Mouse (Mus musculus) thymus, postnatal 14 days (tissue): ENCODE measurements around the gene Fars2.
"Not testable (repeated sequence)": the region's sequence is repeated elsewhere in the genome, so short reads cannot be mapped to it uniquely, and the experiment has no call there.

Experiments used
- DNase-seq: peaks from one replicate; pipeline ENCODE4 v3.0.0; 2021

Fars2 gene

GRCm38 (mm10) chr13:36145601-36146000, 28.4 kb downstream of the Fars2 start:
- no peak for DNase-seq

- peak; percentile 28 for DNase-seq
Measured at GRCm38 (mm10) chr13:36149175-36149939, 32.1 kb downstream of the Fars2 start.

DNA sequence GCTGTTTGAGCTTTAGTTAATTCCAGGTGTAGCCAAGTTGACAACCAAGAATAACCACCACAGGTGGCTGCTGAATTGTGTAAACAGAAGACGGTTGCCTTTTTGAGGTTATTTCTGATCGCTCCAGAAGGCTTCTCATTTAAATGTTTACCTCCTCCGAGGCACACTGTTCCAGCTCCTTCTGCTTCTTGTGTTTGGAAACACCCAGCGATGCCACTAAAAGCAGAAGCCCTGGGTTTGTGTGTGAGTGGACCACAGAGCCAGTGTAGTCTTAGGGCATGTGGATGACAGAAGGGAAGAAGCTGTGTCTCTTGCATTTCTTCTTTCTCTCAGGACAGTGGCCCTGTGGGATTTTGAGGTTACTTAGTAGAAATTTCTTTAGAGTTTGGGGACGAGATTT, 33.1 kb downstream of the Fars2 start:
- no peak for DNase-seq

GRCm38 (mm10) chr13:36152728-36153498, 35.7 kb downstream of the Fars2 start:
- no peak for DNase-seq

DNA sequence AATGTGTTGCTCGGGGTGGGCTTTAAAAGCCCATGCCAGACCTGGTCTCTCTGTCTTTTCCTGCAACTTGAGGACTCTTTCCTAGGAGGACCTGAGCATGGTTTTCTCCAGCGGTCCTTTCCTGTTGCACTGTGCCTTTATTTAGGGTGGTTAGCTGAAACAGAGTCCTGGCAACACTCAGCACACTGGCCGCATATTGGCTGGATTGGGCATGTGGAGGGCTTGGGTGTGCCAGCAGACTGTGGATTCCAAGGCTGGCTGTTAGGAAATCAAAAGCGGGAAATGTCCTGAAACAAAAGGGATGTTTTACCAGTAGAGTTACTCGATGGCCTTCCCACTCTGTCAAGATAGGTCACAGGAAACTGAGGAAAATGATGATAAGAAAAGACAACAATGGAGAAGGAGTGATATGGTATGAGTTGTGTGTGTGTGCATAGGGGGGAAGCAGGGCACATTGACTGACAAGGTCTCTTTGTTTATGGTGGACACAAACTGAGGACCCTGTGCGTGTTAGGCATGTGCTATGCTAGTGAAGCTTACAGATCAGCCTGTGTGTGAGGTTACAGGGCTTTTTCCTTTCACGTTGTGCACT, 39.2 kb downstream of the Fars2 start:
- DNase-seq, result no peak

DNA sequence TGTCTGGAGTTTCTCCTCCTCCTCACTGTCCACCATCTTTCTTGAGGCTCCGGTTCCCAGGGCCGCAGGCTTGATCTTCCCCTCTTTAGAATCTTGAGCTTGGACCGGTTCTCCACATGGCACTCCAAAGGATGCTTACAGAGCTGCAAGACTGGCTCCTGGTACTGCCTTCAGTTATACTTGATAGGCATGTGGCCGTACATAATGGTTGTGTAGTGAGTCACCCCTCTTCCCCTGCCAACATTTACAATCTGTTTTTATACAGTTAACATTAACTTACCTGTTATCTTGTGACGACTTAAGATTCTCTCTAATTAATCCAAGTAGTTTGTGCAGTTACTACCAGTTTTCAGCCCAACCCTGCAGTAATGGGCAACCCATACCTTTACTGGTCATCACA, 46.2 kb downstream of the Fars2 start:
- no peak for DNase-seq

DNA sequence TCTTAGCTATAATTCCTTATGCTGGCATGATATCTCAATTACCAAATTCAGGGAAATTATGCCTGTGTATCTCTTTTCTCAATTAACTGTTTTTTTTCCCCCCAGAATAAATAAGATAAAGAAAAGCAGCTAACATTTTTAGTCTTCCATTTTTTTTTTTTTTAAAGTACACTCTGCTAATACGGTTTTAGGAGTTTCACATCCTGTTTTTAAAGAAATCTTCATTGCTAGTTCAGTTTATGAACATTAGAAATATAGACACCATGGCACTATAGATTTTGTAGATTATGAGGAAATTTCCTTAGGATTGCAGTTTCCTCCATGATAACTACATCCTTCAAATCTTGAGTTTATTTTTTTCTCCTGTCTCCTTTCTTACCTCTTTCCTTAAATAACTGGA, 46.7 kb downstream of the Fars2 start:
- no peak for DNase-seq

DNA sequence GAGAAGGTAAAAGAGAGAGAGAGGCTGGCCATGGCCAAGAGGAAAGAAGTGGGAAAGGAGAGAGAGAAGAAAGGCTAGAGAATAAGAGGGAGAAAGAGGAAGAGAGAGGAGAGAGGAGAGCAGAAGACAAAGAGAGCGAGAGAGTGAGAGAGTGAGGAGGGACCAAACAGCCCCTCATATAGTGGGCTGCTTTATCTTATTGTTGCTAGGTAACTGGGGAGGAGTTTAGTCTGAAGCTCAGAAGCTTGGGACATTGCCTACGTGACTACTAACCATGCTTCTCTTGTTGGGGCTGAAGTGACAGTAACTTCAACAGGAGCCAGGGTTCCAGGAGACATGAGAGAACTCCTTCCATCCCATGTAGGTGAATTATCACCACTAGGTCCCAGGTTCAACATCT, 55.8 kb downstream of the Fars2 start:
- DNase-seq, result not testable (repeated sequence)

- DNase-seq, result peak; percentile 43
Measured at GRCm38 (mm10) chr13:36174101-36174500, 56.9 kb downstream of the Fars2 start.

DNA sequence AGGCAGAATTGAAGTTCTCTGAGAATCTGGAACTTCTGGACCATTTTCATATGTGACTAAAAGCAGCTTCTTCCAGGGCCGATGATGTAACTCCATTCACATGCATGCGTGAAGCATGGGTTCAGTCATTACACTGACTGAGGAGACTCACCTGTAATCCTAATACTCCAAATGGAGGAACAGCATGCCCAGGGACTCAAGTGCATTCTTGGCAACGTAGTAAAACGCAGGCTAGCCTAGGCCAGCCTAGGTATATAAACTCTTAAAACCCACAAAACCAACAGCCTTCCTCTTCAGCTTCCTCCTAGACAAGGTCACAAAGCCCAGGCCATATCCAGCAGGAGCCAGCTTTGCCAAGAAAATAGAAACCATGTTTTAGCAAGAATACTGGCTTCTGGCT, 57.6 kb downstream of the Fars2 start:
- no peak for DNase-seq

DNA sequence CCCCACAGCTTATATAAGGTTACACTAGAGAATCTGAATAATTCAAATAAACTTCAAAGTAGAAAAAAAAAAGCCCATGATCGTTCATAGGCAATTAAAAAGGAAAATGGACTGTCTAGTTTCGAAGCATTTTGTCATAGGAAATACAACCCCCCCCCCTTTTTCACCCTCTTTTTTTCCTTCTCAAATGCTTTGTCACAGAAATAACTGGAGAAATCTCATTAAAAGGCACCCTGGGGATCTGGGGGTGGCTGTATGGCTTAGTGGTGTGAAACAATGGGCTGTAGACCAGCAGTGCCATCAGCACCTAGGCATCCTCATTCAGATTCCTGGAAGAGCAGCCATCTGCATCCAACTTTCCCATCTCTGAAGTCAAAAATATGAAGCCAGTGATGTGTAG, 64.0 kb downstream of the Fars2 start:
- no peak for DNase-seq

- DNase-seq, result no peak
Measured at GRCm38 (mm10) chr13:36190577-36190976, 73.4 kb downstream of the Fars2 start.

DNA sequence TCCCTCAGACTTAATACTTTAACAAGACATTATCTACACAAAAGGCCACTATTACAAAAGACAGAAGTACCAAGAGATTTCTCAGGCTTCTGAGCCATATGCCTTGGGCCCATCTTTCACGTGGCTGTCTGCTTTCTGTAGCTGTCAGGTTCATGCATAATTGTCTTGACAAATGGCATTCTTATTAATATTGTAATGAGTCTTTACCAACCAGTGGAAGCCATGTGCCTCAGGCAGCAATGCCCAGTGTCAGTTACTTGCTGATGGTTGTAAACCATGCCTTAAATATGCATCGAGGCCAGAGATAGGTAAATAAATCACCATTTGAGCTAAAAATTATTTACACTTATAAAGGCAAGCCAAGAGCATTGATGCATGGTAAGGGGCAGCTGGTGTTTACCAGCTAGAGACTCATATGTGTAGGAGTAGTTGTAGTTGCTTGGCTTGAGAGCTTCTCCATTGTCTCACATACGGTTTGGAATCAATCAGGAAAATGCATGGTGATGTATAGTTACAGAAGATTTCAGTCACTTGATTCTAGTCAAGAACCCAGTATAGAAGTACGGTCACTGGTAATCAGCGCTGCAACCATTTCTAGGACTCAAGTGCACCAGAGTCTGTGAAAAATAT, 76.4 kb downstream of the Fars2 start:
- no peak for DNase-seq

DNA sequence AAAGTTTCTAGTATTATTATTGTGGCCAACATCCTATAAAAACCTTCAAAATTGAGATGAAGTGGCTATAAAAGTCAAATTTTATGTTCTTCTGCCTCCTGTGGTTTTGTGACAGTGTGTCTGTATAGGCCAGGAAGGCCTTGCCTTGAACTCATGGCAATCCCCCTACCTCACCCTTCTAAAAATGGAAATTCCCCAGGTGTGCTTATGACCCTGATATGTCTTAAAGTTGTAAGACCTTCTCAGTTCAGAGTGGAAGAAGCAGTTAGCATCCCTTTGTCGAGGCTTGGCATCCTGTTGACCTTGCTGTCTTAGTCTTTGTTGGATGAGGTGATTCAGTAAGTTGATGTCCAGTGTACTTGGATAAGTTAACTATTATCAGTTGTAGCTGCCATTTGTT, 82.1 kb downstream of the Fars2 start:
- no peak for DNase-seq

- DNase-seq, result no peak
Measured at GRCm38 (mm10) chr13:36200453-36200852, 83.2 kb downstream of the Fars2 start.

GRCm38 (mm10) chr13:36202496-36202895, 85.3 kb downstream of the Fars2 start:
- no peak for DNase-seq

DNA sequence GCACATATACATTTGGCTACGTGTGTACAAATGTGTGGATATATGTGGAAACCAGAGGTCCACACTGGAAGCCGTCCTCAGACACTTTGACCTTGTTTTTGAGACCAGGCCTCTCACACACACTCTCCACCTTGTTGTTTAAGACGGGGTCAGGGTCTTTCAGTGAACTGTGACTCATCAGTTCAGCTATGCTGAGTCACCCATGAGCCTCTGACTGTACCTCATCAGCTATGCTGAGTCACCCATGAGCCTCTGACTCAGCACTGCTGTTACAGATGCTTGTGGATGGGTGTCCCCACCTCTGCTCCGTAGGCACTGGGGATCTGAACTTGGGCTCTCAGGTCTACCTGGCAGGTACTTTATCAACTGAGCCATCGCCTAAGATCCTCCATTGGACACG, 85.8 kb downstream of the Fars2 start:
- DNase-seq, result no peak

DNA sequence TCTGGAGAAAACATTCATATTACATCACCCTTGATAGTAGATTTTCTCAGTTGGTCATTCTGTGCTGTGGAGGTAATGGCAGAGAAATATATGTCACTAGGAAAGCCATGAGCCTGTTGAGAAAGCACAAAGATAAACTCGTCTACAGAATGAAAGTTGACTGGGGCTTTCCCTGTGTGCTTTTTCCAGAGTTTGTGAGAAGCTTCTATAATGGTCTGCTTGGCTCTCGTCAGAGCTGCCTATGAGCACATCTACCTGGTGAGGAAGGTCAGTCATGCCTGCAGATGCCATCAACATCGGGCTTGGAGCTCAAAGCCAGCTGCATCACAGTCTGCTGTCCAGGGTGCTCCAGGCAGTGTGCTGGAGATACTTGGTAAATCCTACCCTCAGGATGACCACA, 87.1 kb downstream of the Fars2 start:
- DNase-seq, result no peak

- DNase-seq, result no peak
Measured at GRCm38 (mm10) chr13:36210965-36211364, 93.8 kb downstream of the Fars2 start.

DNA sequence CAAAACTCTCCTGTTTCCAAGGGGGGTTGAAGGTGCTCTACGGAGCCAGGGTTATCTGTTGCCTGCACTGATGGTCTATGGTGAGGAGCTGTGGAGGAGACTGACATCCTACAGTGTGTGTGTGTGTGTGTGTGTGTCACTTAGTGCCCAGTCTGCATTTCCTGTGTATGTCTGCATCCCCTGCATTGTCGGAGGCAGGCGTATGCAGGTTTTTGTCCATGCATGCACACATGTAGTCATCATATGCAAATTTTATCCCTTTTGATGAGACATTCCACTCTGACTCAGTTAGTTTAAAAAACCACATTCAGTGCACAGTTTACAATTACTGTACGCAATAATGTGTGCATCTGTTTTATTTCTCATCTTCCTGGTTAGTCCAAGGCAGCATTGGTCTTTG, 96.8 kb downstream of the Fars2 start:
- DNase-seq, result no peak

- DNase-seq, result no peak
Measured at GRCm38 (mm10) chr13:36216005-36216404, 98.8 kb downstream of the Fars2 start.

DNA sequence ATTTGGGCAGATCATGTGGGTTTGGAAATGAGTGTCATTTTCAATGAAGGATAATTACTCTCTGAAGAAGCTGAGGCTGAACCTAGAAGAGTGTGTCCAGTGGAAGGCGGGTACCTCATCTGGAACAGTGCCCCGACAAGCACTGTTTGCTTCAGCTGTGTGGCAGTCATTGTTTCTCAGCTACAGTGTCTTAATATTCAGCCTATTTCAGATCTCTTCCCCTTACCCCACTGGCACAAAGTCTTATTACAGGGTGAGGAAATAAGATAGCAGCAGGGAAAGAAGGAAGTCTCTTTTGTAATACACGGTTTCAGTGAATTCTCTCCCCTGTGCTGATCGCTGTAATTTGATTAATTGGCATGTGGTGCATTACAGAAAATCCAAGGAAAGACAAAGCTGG, 101.1 kb downstream of the Fars2 start:
- DNase-seq, result no peak

GRCm38 (mm10) chr13:36219506-36219905, 102.3 kb downstream of the Fars2 start:
- DNase-seq, result no peak

DNA sequence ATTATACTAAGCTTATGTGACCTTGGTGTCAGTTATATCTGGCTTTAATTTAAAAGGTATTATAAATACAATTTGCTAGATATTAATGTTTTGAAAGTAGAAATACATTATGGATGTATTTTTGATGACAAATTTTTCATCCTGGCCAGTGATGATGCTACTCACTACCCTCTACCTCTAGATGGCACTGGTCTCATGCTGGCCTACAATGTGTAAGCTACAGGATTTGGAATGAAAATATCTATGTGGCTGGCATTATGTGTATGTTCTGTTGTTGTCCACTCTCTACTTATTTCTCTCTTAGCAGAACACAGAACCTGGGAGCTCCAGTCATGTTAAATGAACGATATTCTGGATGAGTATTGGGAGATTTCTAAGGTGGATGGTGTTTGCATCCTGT, 104.7 kb downstream of the Fars2 start:
- DNase-seq, result no peak
